Mouse (Mus musculus): ENCODE measurements around the gene Mgat3. TPM values are rescaled to one million over a fixed set of nuclear protein-coding genes. Genes with fewer than 3 reads are reported as not detected.

The Mgat3 gene
- total RNA-seq, 2 experiments from 2014 or later, result 8.2 to 8.7 TPM

- DNase-seq (ENCODE audit: low spot score in 2 of 2), result no peak
Observed at GRCm38 (mm10) chr15:80258240-80259170, 85.0 kb downstream of the Mgat3 start.

DNA sequence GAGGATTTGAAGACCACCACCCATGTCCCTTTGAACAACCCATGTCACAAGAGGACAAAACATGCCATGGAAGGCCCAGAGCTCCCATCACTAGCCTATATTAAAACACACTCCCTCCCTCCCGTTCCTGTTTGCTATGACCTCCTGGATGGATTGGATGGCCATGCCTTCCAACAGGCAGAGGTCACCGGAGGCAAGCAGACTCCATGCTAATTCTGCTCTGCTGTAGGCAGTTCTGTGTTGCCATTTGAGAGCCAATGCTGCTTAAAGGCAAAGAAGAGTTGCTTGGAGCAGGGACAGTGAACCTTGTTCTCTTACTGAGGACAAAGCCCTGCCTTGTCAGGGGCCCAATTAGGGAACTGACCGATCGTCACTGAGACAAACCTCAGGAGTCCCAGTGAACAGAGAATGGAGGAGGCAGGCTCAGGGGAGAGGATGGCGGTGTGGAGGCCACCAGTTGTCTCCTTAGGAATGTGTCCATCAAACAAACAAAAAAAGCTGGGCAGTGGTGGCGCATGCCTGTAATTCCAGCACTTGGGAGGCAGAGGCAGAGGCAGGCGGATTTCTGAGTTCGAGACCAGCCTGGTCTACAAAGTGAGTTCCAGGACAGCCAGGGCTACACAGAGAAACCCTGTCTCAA is 86.0 kb downstream of the Mgat3 start:
- no peak for DNase-seq (ENCODE audit: low spot score in 2 of 2)

- DNase-seq (ENCODE audit: low spot score in 2 of 2), result peak; percentile 84 to 90
Observed at GRCm38 (mm10) chr15:80260677-80261076, 87.2 kb downstream of the Mgat3 start.

- no peak for DNase-seq (ENCODE audit: low spot score in 2 of 2)
Observed at GRCm38 (mm10) chr15:80261100-80261499, 87.6 kb downstream of the Mgat3 start.

GRCm38 (mm10) chr15:80263610-80264575 is 90.4 kb downstream of the Mgat3 start, which contains the start of gene Rps19bp1:
Gene Rps19bp1 (minus strand): TSS chr15:80264315.
- DNase-seq (ENCODE audit: low spot score in 2 of 2), result peak; percentile 83 to 87

Other genes starting within 250 kb of the Mgat3 start
- gene Cbx7, start 202.6 kb upstream of the Mgat3 start, total RNA-seq (2021), result 10 to 100 TPM; 20.8 to 24.7 TPM
- 10 to 100 TPM; 46.1 to 47.6 TPM for gene Pdgfb, start 158.7 kb upstream of the Mgat3 start, total RNA-seq (2021)
- gene Syngr1, start 82.4 kb upstream of the Mgat3 start, total RNA-seq (2021), result 10 to 100 TPM; 25.7 to 59.9 TPM
- gene Rpl3, start 81.9 kb upstream of the Mgat3 start, total RNA-seq (2021), result 100 to 1,000 TPM; 584 to 618 TPM
- 1 to 10 TPM; 9.3 to 9.4 TPM for gene Tab1, start 40.6 kb upstream of the Mgat3 start, total RNA-seq (2021)
- gene Mief1, start 60.3 kb downstream of the Mgat3 start, total RNA-seq (2021), result 10 to 100 TPM; 45.3 to 52.3 TPM
- 10 to 100 TPM in 1 of 2 experiments, not detected in 1; 11.6 TPM for gene AC140267.1, start 62.1 kb downstream of the Mgat3 start, total RNA-seq (2021)
- 100 to 1,000 TPM; 237 to 275 TPM for gene Atf4, start 81.5 kb downstream of the Mgat3 start, total RNA-seq (2021)
- 10 to 100 TPM; 42.6 to 48.1 TPM for gene Rps19bp1, start 90.6 kb downstream of the Mgat3 start, total RNA-seq (2021)
- gene Cacna1i, start 113.5 kb downstream of the Mgat3 start, total RNA-seq (2021), result under 1 TPM; 0.29 to 0.40 TPM

Measured in adrenal gland, adult 18-20 months (tissue).